Mouse (Mus musculus): ENCODE results near the gene Tex30. TPM values are rescaled to one million over a fixed set of nuclear protein-coding genes. Genes with fewer than 3 reads are reported as not detected.
A peak's percentile ranks its signal among the peaks of the same experiment; 100 is the strongest.
"Not testable (repeated sequence)": the region's sequence is repeated elsewhere in the genome, so short reads cannot be mapped to it uniquely, and the experiment has no call there.

Tex30 gene
- total RNA-seq, 2 experiments from 2014 or later: 12.8 to 32.3 TPM

DNA sequence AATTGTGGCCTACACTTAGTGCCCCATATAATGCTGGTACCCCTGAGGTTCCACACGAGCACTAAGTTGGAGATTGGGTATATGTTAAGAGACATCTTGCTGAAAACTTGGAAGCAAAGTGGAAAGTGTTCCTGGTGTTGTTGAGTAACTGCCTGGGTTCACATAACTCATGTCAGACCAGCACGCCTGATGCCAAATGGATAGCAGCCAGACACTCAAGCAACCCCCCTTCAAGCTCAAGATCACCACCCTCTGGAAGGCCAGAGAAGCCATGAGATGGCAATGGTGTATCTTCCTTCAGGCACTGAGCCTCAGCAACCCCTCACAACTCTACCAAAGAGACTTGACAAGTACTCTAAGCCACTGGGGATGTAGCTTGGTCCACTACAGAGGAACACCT, 55.7 kb downstream of the Tex30 start:
- no peak for ATAC-seq (replicated peaks; ENCODE audit: low FRiP score, poor library complexity, severe bottlenecking)

DNA sequence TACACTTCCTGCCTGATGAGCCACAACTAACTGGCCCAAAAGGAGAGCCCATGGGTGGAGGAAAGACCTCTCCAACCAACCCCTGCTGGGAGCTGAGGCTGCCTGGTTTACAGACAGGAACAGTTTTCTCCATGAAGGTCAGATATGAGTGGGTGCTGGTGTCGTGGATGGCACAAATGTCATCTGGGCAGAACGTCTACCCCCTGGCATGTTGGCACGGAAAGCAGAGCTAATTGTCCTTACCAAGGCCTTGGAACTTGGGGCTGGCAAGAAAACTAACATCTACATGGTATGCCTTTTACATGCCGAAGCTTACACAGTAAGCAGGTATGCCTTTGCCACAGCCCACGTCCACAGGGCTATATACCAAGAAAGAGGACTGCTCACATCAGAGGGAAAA, 56.6 kb downstream of the Tex30 start:
- not testable (repeated sequence) for ATAC-seq (replicated peaks; ENCODE audit: low FRiP score, poor library complexity, severe bottlenecking)

GRCm38 (mm10) chr1:44042555-44042915, 59.7 kb downstream of the Tex30 start:
- ATAC-seq (replicated peaks; ENCODE audit: low FRiP score, poor library complexity, severe bottlenecking): no peak

GRCm38 (mm10) chr1:44041797-44042554, 60.3 kb downstream of the Tex30 start:
- peak; percentile 65 for ATAC-seq (replicated peaks; ENCODE audit: low FRiP score, poor library complexity, severe bottlenecking)

Other genes starting within 250 kb of the Tex30 start
- 31.8 and 41.3 TPM in 2 replicates for gene Tpp2, start 168.8 kb downstream of the Tex30 start, total RNA-seq (2015; ENCODE audit: low replicate concordance)
- 26.9 and 33.2 TPM in 2 replicates for gene Tpp2, start 168.8 kb downstream of the Tex30 start, total RNA-seq (2017; ENCODE audit: low replicate concordance)
- gene Mettl21c, start 82.4 kb downstream of the Tex30 start, total RNA-seq (2015; ENCODE audit: low replicate concordance): not detected in 2 replicates
- 0.14 TPM in 1 of 2 replicates, not detected in the other for gene Mettl21c, start 82.4 kb downstream of the Tex30 start, total RNA-seq (2017; ENCODE audit: low replicate concordance)
- gene Gm8251, start 40.5 kb downstream of the Tex30 start, total RNA-seq (2015; ENCODE audit: low replicate concordance): 1.3 and 4.2 TPM in 2 replicates
- 2.6 and 3.8 TPM in 2 replicates for gene Gm8251, start 40.5 kb downstream of the Tex30 start, total RNA-seq (2017; ENCODE audit: low replicate concordance)
- gene Kdelc1, start 16.4 kb upstream of the Tex30 start, total RNA-seq (2015; ENCODE audit: low replicate concordance): 3.7 and 4.6 TPM in 2 replicates
- gene Kdelc1, start 16.4 kb upstream of the Tex30 start, total RNA-seq (2017; ENCODE audit: low replicate concordance): 2.5 and 3.5 TPM in 2 replicates
- 3.1 and 4.0 TPM in 2 replicates for gene Bivm, start 16.5 kb upstream of the Tex30 start, total RNA-seq (2015; ENCODE audit: low replicate concordance)
- gene Bivm, start 16.5 kb upstream of the Tex30 start, total RNA-seq (2017; ENCODE audit: low replicate concordance): 0.56 and 0.94 TPM in 2 replicates
- gene Ercc5, start 45.3 kb upstream of the Tex30 start, total RNA-seq (2015; ENCODE audit: low replicate concordance): 1.9 and 2.7 TPM in 2 replicates
- 2.5 and 6.0 TPM in 2 replicates for gene Ercc5, start 45.3 kb upstream of the Tex30 start, total RNA-seq (2017; ENCODE audit: low replicate concordance)
- not detected in 2 replicates for gene Mettl21e, start 116.5 kb upstream of the Tex30 start, total RNA-seq (2015; ENCODE audit: low replicate concordance)
- not detected in 2 replicates for gene Mettl21e, start 116.5 kb upstream of the Tex30 start, total RNA-seq (2017; ENCODE audit: low replicate concordance)

Data from erythroblast, adult 5-6 weeks (primary cell).